Mouse (Mus musculus) kidney, postnatal 0 days (tissue): Measurements from ENCODE around the gene Emp3. TPM values are rescaled to one million over a fixed set of nuclear protein-coding genes. Genes with fewer than 3 reads are reported as not detected.
"Not testable (repeated sequence)": the region's sequence is repeated elsewhere in the genome, so short reads cannot be mapped to it uniquely, and the experiment has no call there.

Source experiments
- ATAC-seq: fragments of 200-750 bp; cut with Nextera tagmentation; replicated peaks from 2 replicates; pipeline ENCODE4 v1.8.0; 2017; ENCODE audit warnings: low read depth, moderate number of reproducible peaks, moderate TSS enrichment, moderate library complexity; ENCODE audit not compliant: low FRiP score
- DNase-seq: peaks from one replicate; pipeline ENCODE4 v3.0.0-alpha.2; 2016; ENCODE audit warnings: low spot score
- H3K27ac ChIP-seq: fragments of 300-500 bp; sonication (generic); 2 replicates; pipeline ENCODE4 v1.5.1; 2014; ENCODE audit warnings: mild to moderate bottlenecking
- H3K27me3 ChIP-seq: fragments of 300-500 bp; sonication (generic); 2 replicates; pipeline ENCODE4 v1.6.1; 2014; ENCODE audit warnings: low read length, mixed read lengths; ENCODE audit not compliant: insufficient read depth
- H3K36me3 ChIP-seq: fragments of 300-500 bp; sonication (generic); 2 replicates; pipeline ENCODE4 v1.6.1; 2014; ENCODE audit warnings: low read length, mixed read lengths; ENCODE audit not compliant: insufficient read depth
- H3K4me1 ChIP-seq: fragments of 300-500 bp; sonication (generic); replicated peaks from 2 replicates; pipeline ENCODE4 v1.6.1; 2014; ENCODE audit warnings: antibody characterized with exemption, low read length, mixed read lengths; ENCODE audit not compliant: insufficient read depth
- H3K4me2 ChIP-seq: fragments of 300-500 bp; sonication (generic); 2 replicates; pipeline ENCODE4 v1.6.1; 2014; ENCODE audit warnings: mild to moderate bottlenecking, low read length, moderate library complexity, mixed read lengths
- H3K4me3 ChIP-seq: fragments of 300-500 bp; sonication (generic); replicated peaks from 2 replicates; pipeline ENCODE4 v1.5.1; 2014; ENCODE audit warnings: low read depth, low read length
- H3K9ac ChIP-seq: fragments of 300-500 bp; sonication (generic); 2 replicates; pipeline ENCODE4 v1.6.1; 2014; ENCODE audit warnings: low read depth, low read length
- H3K9me3 ChIP-seq: fragments of 300-500 bp; sonication (generic); replicated peaks from 2 replicates; pipeline ENCODE4 v1.6.1; 2016; ENCODE audit warnings: low read length, inconsistent platforms, mixed read lengths
- CTCF ChIP-seq: IDR thresholded peaks from 2 replicates; pipeline ENCODE4 v1.5.1; 2016; ENCODE audit warnings: antibody characterized with exemption, low read depth, mild to moderate bottlenecking, moderate library complexity
- WGBS: fragments of 180-500 bp; shearing (Covaris S2); extraction: QIAGEN DNeasy Blood & Tissue Kit; methylation state at CpG from one replicate; pipeline ENCODE4 v1.1.7; 2014; 5-methylcytosine and 5-hydroxymethylcytosine counted together
- polyA plus RNA-seq: library from polyadenylated mRNA; unstranded; fragments of >200 nt; fragmentation: Nextera tagmentation; extraction: Ambion mirVana; gene quantifications from 2 replicates; pipeline ENCODE4 v1.2.1, GENCODE M21; 2015

The Emp3 gene
- polyA plus RNA-seq, 1 experiment from 2014 or later: 170 TPM

GRCm38 (mm10) chr7:45892651-45893050, 28.6 kb downstream of the Emp3 start:
- no peak for TF ChIP-seq CTCF
- no peak overlapping the region for H3K4me2 ChIP-seq
- ATAC-seq: no peak
- no peaks in the 10 kb centered on the region for H3K36me3 ChIP-seq
- no peaks in the 10 kb centered on the region for H3K27me3 ChIP-seq
- WGBS: 75% methylated on average over 2 of the region's 2 CpGs
- no peak overlapping the region for H3K9ac ChIP-seq
- no peaks in the 10 kb centered on the region for H3K4me1 ChIP-seq
- no peaks in the 10 kb centered on the region for H3K9me3 ChIP-seq
- H3K27ac ChIP-seq: no peak overlapping the region
- H3K4me3 ChIP-seq: no peak overlapping the region
- no peak for DNase-seq

DNA sequence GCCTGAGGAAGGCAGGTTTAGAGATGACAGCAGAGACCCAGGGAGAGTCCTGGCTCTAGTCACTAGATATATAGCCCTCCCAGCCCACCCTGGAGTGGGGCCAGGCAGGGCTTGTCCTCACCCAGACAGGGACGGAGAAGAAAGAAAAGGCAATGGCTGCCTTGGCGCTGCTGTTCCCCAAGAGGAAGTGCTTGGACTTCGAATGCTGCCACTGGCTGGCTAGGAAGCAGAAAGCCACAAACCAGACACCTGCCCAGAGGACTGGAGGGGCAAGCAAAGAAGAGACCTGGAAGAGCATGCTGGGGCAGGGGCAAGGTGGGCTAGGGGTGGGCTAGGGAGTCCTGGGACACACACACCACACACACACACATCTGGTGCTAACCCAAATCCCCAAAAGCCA, 34.0 kb downstream of the Emp3 start:
- no peak overlapping the region for H3K27ac ChIP-seq
- WGBS: 42% methylated on average over 3 of the region's 3 CpGs
- DNase-seq (no peak), ATAC-seq (no peak)
- 0 out of 2 replicates have a peak overlapping the region, but pooled peaks have one; percentile 23 for H3K9ac ChIP-seq
- H3K9me3 ChIP-seq: no peaks in the 10 kb centered on the region
- H3K4me2 ChIP-seq: no peak overlapping the region
- H3K4me1 ChIP-seq: no peaks in the 10 kb centered on the region
- no peak for TF ChIP-seq CTCF
- H3K4me3 ChIP-seq: no peak overlapping the region
- H3K36me3 ChIP-seq: peaks cover 26% of the 10 kb centered on the region
- H3K27me3 ChIP-seq: no peaks in the 10 kb centered on the region

- Histone ChIP-seq H3K27me3 (no peaks in the 10 kb centered on the region), H3K4me3 (no peak overlapping the region), H3K9ac (no peak overlapping the region), H3K36me3 (peaks cover 69% of the 10 kb centered on the region), H3K4me2 (no peak overlapping the region), H3K4me1 (no peaks in the 10 kb centered on the region), H3K27ac (no peak overlapping the region), H3K9me3 (no peaks in the 10 kb centered on the region)
- DNase-seq (no peak), ATAC-seq (no peak)
- no peak for TF ChIP-seq CTCF
- 94% methylated on average over 2 of the region's 2 CpGs for WGBS
Measured at GRCm38 (mm10) chr7:45881011-45881410, 40.2 kb downstream of the Emp3 start.

DNA sequence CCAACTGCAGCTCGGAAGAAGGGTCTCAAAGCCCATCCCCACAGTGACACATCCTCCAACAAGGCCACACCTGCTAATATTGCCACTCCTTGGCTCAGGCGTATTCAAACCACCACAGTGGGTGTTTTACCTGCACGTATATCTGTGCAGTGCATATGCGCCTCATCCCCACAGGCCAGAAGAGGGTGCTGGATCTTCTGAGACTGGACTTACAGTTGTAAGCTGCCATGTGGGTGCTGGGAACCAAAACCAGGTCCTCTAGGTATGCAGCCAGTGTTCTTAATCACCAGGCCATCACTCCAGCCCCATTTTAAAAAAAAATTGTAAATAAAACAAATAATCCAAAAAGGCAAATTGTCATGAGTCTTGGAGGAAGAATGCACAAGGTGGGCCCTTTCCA, 40.7 kb downstream of the Emp3 start:
- TF ChIP-seq CTCF: no peak
- H3K4me3 ChIP-seq: no peak overlapping the region
- H3K9me3 ChIP-seq: no peaks in the 10 kb centered on the region
- ATAC-seq (no peak), DNase-seq (no peak)
- no peaks in the 10 kb centered on the region for H3K4me1 ChIP-seq
- H3K4me2 ChIP-seq: no peak overlapping the region
- peaks cover 74% of the 10 kb centered on the region for H3K36me3 ChIP-seq
- whole genome bisulfite sequencing: 99% methylated on average over 4 of the region's 4 CpGs
- H3K27ac ChIP-seq: no peak overlapping the region
- H3K9ac ChIP-seq: no peak overlapping the region
- H3K27me3 ChIP-seq: no peaks in the 10 kb centered on the region

GRCm38 (mm10) chr7:45878278-45878677, 42.9 kb downstream of the Emp3 start, which contains the start of gene Grin2d:
Gene Grin2d, minus strand, starts transcription at chr7:45878378.
- WGBS: 89% methylated on average over 1 of the region's 1 CpGs
- H3K4me2 ChIP-seq, H3K4me3 ChIP-seq, H3K27me3 ChIP-seq, DNase-seq, H3K4me1 ChIP-seq, H3K9me3 ChIP-seq, ATAC-seq, H3K27ac ChIP-seq, H3K9ac ChIP-seq: not testable (repeated sequence)
- peaks cover 59% of the 10 kb centered on the region for H3K36me3 ChIP-seq

- Histone ChIP-seq H3K4me2 (no peak overlapping the region), H3K9ac (no peak overlapping the region), H3K4me1 (0 out of 2 replicates have a peak, but pooled peaks cover 4% of the 10 kb centered on the region), H3K9me3 (no peaks in the 10 kb centered on the region), H3K27ac (no peak overlapping the region), H3K27me3 (no peaks in the 10 kb centered on the region), H3K36me3 (peaks cover 46% of the 10 kb centered on the region), H3K4me3 (no peak overlapping the region)
- TF ChIP-seq CTCF: no peak
- DNase-seq (no peak), ATAC-seq (no peak)
- WGBS: 95% methylated on average over 7 of the region's 7 CpGs
Measured at GRCm38 (mm10) chr7:45876895-45877294, 44.3 kb downstream of the Emp3 start.
